Comparison of ENCODE assay signal across 24 mouse cellular contexts in the genomic region with DNA sequence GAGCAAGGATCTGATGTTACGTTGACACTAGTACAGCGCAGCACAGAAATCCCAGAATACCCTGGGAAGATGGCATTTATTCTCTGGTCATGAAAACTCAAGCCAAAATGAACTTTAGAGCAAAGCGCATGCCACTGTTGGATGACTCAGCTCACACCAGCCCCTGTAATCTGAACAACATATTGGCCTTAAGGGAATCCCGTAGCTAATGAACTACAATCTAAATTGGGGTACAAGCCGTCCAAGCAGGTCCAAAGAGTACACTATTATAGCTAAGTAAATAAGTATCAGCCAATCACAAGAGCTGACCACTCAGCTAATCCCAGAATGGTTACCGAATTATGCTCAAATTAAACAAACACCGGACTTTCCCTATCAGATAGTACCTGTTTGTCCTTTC.
DNase-seq lines count a peak whose midpoint lies in the region; ATAC-seq and TF ChIP-seq lines count a peak whose summit lies in the region.
"Had no signal": no experiment of that assay in that cellular context is flagged by ENCODE, and none has a peak within 500 bp of the region (broad histone marks: within the 10 kb centered on the region; RNA-seq: fewer than 3 reads in every experiment).

No protein-coding gene starts in this region.

- no peaks in the 10 kb centered on the region for H3K9me3 ChIP-seq in intestine, postnatal 0 days (ENCODE audit: control insufficient read depth)
- no peaks in the 10 kb centered on the region for H3K9me3 ChIP-seq in stomach, postnatal 0 days (ENCODE audit: control insufficient read depth, low read length)
- H3K9me3 ChIP-seq: G1E; hindbrain, embryonic 15.5 days; limb, embryonic 10.5 days; midbrain, embryonic 15.5 days; neural tube, embryonic 13.5 days had no signal

- H3K4me1 ChIP-seq in liver, adult 2 months (ENCODE audit: control insufficient read depth, insufficient read depth, low read length), result peaks cover 19% of the 10 kb centered on the region
- 0 out of 2 replicates have a peak, but pooled peaks cover 3% of the 10 kb centered on the region for H3K4me1 ChIP-seq in intestine, postnatal 0 days (replicated peaks; ENCODE audit: control insufficient read depth, insufficient read depth, low read length)
- H3K4me1 ChIP-seq in stomach, postnatal 0 days (replicated peaks; ENCODE audit: control insufficient read depth, insufficient read depth), result no peaks in the 10 kb centered on the region
- H3K4me1 ChIP-seq: hindbrain, embryonic 15.5 days; limb, embryonic 10.5 days; liver, embryonic 13.5 days; midbrain, embryonic 15.5 days; neural tube, embryonic 13.5 days had no signal

- peak overlapping the region; percentile 86 for H3K27ac ChIP-seq in liver, adult 2 months (replicated peaks; ENCODE audit: insufficient read depth, low read depth, low read length)
- H3K27ac ChIP-seq in intestine, postnatal 0 days (ENCODE audit: low read depth, low read length), result peak overlapping the region; percentile 79
- H3K27ac ChIP-seq in stomach, postnatal 0 days (replicated peaks), result no peak overlapping the region
- H3K27ac ChIP-seq: gastrocnemius, adult 2 months; hindbrain, embryonic 15.5 days; left cerebral cortex, adult 2 months; limb, embryonic 10.5 days; liver, embryonic 13.5 days; macrophage; midbrain, embryonic 15.5 days; neural tube, embryonic 13.5 days had no signal

- H3K9ac ChIP-seq in liver, adult 2 months (ENCODE audit: low read depth, low read length), result no peak overlapping the region
- H3K9ac ChIP-seq in intestine, postnatal 0 days (ENCODE audit: low read depth, low read length), result no peak overlapping the region
- H3K9ac ChIP-seq in stomach, postnatal 0 days (ENCODE audit: low read length), result no peak overlapping the region
- H3K9ac ChIP-seq: hindbrain, embryonic 15.5 days; liver, embryonic 13.5 days; midbrain, embryonic 15.5 days; neural tube, embryonic 13.5 days had no signal

- no peak for DNase-seq in liver, adult 2 months (ENCODE audit: extremely low read depth, low read depth, low spot score)
- DNase-seq in liver, result no peak
- peak; percentile 21 to 63 for DNase-seq in kidney, postnatal 25 days
- no peak for DNase-seq in stomach, postnatal 0 days (ENCODE audit: low spot score)
- no peak for DNase-seq in thymus, postnatal 36 days
- no peak for DNase-seq in gastrocnemius, postnatal 25 days
- DNase-seq: adrenal gland, postnatal 36 days; B cell, adult 2 months; cerebellum, adult 9-10 months; gastrocnemius, adult 2 months; liver, embryonic 13.5 days; retina, postnatal 1 day; thymus, postnatal 14 days had no signal

- H3K79me2 ChIP-seq in liver, adult 2 months (ENCODE audit: control insufficient read depth, insufficient read depth, low read length), result no peaks in the 10 kb centered on the region

- WGBS in liver, adult 2 months, result 34% methylated on average over 7 of the region's 7 CpGs
- WGBS in intestine, postnatal 0 days, result 54% methylated on average over 7 of the region's 7 CpGs
- WGBS in stomach, postnatal 0 days, result 77% methylated on average over 7 of the region's 7 CpGs

- TF ChIP-seq POLR2A in liver, adult 2 months (IDR thresholded peaks at IDR 0.05; ENCODE audit: extremely low read depth, insufficient read depth, low read length), result no peak

- no peak for TF ChIP-seq EP300 in stomach, postnatal 0 days (optimal IDR thresholded peaks at IDR 0.05)

- no peak for TF ChIP-seq CTCF in liver, adult 2 months (IDR thresholded peaks at IDR 0.05; ENCODE audit: low read depth, low read length)
- no peak for TF ChIP-seq CTCF in intestine, postnatal 0 days (IDR thresholded peaks at IDR 0.05; ENCODE audit: low read depth)
- TF ChIP-seq CTCF in stomach, postnatal 0 days (IDR thresholded peaks at IDR 0.05; ENCODE audit: low read depth), result no peak

- no peaks in the 10 kb centered on the region for H3K36me3 ChIP-seq in liver, adult 2 months (ENCODE audit: control insufficient read depth, insufficient read depth, low read length)
- no peaks in the 10 kb centered on the region for H3K36me3 ChIP-seq in intestine, postnatal 0 days (ENCODE audit: control insufficient read depth, insufficient read depth)
- H3K36me3 ChIP-seq in stomach, postnatal 0 days (ENCODE audit: control insufficient read depth, insufficient read depth, low read length), result no peaks in the 10 kb centered on the region
- H3K36me3 ChIP-seq: G1E; hindbrain, embryonic 15.5 days; limb, embryonic 10.5 days; liver, embryonic 13.5 days; midbrain, embryonic 15.5 days; neural tube, embryonic 13.5 days had no signal

- H3K27me3 ChIP-seq in liver, adult 2 months (ENCODE audit: control insufficient read depth, insufficient read depth, low read length), result no peaks in the 10 kb centered on the region
- H3K27me3 ChIP-seq in intestine, postnatal 0 days (replicated peaks; ENCODE audit: control insufficient read depth, insufficient read depth, low read length), result no peaks in the 10 kb centered on the region
- H3K27me3 ChIP-seq in stomach, postnatal 0 days (ENCODE audit: control insufficient read depth, insufficient read depth, low read length), result no peaks in the 10 kb centered on the region
- H3K27me3 ChIP-seq: CH12.LX; hindbrain, embryonic 15.5 days; liver, embryonic 13.5 days; midbrain, embryonic 15.5 days; neural tube, embryonic 13.5 days; Patski had no signal

- no peak overlapping the region for H3K4me2 ChIP-seq in intestine, postnatal 0 days (replicated peaks; ENCODE audit: low read depth)
- no peak overlapping the region for H3K4me2 ChIP-seq in stomach, postnatal 0 days (replicated peaks; ENCODE audit: low read depth)
- H3K4me2 ChIP-seq: hindbrain, embryonic 15.5 days; liver, embryonic 13.5 days; midbrain, embryonic 15.5 days; neural tube, embryonic 13.5 days had no signal

- no peak overlapping the region for H3K4me3 ChIP-seq in liver, adult 2 months (ENCODE audit: insufficient read depth, low read depth, low read length)
- H3K4me3 ChIP-seq in intestine, postnatal 0 days (ENCODE audit: low read depth, low read length), result no peak overlapping the region
- no peak overlapping the region for H3K4me3 ChIP-seq in stomach, postnatal 0 days (ENCODE audit: low read depth, low read length)
- H3K4me3 ChIP-seq: gastrocnemius, adult 2 months; hindbrain, embryonic 15.5 days; left cerebral cortex, adult 2 months; limb, embryonic 10.5 days; liver, embryonic 13.5 days; midbrain, embryonic 15.5 days; neural tube, embryonic 13.5 days had no signal

- ATAC-seq in intestine, postnatal 0 days, result peak; percentile 93
- peak; percentile 54; the same call in 1 of the 2 replicates for ATAC-seq in stomach, postnatal 0 days (ENCODE audit: low FRiP score, low TSS enrichment)
- ATAC-seq: forebrain, embryonic 14.5 days; midbrain, embryonic 15.5 days; Patski had no signal

Comparison
In these comparisons a context has a peak if more than half of its experiments do, and no peak if none do; other contexts are left out.
1. DNase-seq: peak in kidney, postnatal 25 days (2 of 2); none in liver, adult 2 months (single experiment), liver (single experiment), stomach, postnatal 0 days (single experiment), thymus, postnatal 36 days (0 of 2) and gastrocnemius, postnatal 25 days (single experiment).